Mouse (Mus musculus): ENCODE data around the gene Lmo3. TPM values are rescaled to one million over a fixed set of nuclear protein-coding genes. Genes with fewer than 3 reads are reported as not detected.

The Lmo3 gene
- total RNA-seq, 2 experiments from 2014 or later = 147 to 190 TPM

DNA sequence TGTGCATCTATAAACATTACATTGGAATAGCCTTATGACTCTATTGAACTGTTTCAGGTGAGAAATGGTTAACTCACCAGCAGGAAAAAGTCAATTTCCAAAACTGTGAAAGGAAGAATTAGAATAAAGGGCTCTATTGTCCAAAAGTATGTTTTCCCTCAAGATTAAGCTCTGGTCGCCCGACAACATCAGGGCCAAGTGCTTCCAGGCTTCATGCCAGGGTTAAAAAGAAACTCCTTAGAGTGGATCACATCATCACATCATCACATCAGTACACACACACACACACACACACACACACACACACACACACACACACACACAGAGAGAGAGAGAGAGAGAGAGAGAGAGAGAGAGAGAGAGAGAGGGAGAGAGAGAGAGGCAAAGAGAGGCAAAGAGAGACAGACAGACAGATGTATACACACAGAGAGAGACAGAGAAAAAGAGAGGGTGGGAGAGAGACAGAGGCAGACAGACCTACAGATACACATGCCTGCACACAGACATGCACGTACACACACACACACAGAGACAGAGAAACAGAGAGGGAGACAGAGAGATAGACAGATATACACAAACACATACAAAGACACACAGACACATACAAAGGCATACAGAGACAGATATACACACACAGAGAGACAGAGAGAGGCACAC is 255.9 kb downstream of the Lmo3 start:
- no peak for DNase-seq (ENCODE audit: low spot score in 2 of 2)
- intact Hi-C loops (cut with DNase I) = no loop called here

DNA sequence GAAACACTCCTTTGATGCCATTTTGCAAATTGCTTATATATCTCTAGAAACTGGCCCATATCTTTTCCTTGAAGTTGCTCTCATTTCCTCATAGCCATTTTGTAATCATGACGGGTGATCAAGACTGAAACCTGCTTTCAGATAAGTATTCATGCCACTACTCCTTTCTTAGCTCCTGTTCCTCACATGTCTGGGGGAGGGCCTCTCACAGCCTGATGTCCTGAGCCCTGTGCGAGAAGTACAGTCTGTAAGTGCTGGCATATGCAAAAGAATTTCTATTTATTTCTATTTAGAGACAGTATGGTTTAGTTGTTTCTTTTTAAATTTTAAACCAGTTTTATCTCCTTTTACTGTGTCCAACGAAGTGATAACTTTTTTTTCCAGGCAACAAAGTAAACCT is 256.6 kb downstream of the Lmo3 start:
- intact Hi-C loops (cut with DNase I) = no loop called here
- no peak for DNase-seq (ENCODE audit: low spot score in 2 of 2)

GRCm38 (mm10) chr6:138323325-138323724 is 258.4 kb downstream of the Lmo3 start:
- intact Hi-C loops (cut with DNase I) = no loop called here
- no peak for DNase-seq (ENCODE audit: low spot score in 2 of 2)

DNA sequence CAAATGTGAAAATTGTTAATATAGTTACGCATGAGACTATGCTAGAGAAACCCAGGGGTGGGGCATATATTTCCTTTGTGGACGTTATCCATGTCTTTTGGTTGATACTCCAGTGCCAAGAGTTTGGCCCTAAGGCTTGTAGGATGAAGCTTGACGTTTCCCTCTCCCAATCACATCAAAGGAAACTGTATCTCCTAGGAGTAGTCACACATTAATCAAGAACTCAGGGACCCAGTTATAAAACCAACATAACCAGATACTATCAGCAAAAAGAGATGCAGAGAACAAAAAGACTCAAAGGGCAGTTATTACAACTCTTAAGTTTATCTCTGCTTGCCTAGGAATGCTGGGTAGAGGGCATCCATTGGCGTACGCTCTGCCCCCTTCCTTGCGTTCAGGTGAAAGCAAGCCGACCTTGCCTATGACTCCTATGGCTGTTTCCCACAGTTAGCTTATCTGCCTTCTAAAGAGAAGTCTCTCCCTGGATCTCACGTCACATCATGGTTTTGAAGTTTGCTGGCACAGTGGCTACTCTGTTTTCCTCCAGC is 261.5 kb downstream of the Lmo3 start:
- DNase-seq (ENCODE audit: low spot score in 2 of 2) = no peak
- intact Hi-C loops (cut with DNase I) = no loop called here

Other genes starting within 250 kb of the Lmo3 start
- 1 to 10 TPM in 1 of 2 experiments, under 1 TPM in 1; 0.89 to 1.1 TPM for gene Igbp1b, start 76.6 kb upstream of the Lmo3 start, total RNA-seq (2021)